In the genomic region with DNA sequence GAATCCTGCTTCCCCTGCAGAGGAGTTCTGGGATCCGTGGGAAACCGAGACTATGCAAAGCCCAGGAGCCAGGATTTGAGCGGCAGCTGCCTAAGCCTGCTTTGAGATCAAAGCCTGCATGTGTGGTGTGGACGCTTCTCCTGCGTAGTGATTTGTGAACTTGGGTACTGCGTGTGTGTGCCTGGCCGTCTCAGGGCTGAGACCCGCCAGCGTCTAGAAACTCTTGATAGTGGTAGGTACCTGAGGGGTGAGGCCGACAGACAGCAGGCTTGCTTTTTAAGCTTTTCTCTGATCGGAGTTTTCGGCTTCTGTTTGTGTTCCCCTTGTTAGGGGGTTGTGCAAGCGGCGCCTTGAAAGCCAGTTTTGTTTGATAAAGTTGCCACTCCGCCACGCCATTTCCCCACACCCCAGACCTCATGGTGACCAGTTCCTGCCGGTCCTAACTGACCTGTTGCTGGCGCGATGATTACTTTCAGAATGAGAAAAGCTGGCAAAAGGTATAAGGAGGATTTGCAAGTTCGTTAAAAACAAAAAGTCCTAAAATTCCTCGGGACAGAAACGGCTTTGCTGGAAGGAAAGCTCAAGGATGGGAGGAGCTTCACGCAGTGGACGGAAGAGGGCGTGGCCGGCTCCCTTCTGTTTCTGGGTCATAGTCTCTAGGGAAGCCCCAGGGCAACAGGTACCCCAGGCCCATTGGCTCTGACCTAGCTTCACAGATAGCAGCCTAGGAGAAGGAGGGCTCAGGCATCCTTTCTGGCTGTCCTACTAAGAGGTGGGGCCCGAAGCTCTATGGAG, we compare ENCODE assay signal across 8 mouse cellular contexts. TPM values are rescaled to one million over a fixed set of nuclear protein-coding genes. Genes with fewer than 3 reads are reported as not detected.
DNase-seq lines count a peak whose midpoint lies in the region; ATAC-seq and TF ChIP-seq lines count a peak whose summit lies in the region.

No protein-coding gene starts in this region.

- peaks cover 4% of the 10 kb centered on the region for H3K4me1 ChIP-seq in embryonic facial prominence, embryonic 11.5 days (ENCODE audit: control insufficient read depth, insufficient read depth, low read length)
- H3K4me1 ChIP-seq in heart, embryonic 15.5 days (replicated peaks): peaks cover 23% of the 10 kb centered on the region
- H3K4me1 ChIP-seq in megakaryocyte, embryonic 14.5 days: peaks cover 76% of the 10 kb centered on the region

- H3K4me2 ChIP-seq in embryonic facial prominence, embryonic 11.5 days (ENCODE audit: low read depth, low read length): peak overlapping the region; percentile 78
- H3K4me2 ChIP-seq in heart, embryonic 15.5 days: peak overlapping the region; percentile 88

- 2% methylated on average over 27 of the region's 27 CpGs for WGBS in embryonic facial prominence, embryonic 11.5 days
- 2% methylated on average over 27 of the region's 27 CpGs for WGBS in heart, embryonic 15.5 days

- peak overlapping the region; percentile 89 for H3K27ac ChIP-seq in gastrocnemius, adult 2 months
- no peak overlapping the region for H3K27ac ChIP-seq in embryonic facial prominence, embryonic 11.5 days (replicated peaks; ENCODE audit: low read depth, low read length)
- H3K27ac ChIP-seq in heart, embryonic 15.5 days: peak overlapping the region; percentile 70

- H3K9ac ChIP-seq in embryonic facial prominence, embryonic 11.5 days (replicated peaks; ENCODE audit: low read length): peak overlapping the region; percentile 62
- H3K9ac ChIP-seq in heart, embryonic 15.5 days: peak overlapping the region; percentile 66

- TF ChIP-seq CTCF in gastrocnemius, adult 2 months (IDR thresholded peaks at IDR 0.05): peak; percentile 13; the same call in 1 of the 2 replicates

- intact Hi-C loops in gastrocnemius, adult 2 months (cut with DNase I): no loop called here
- intact Hi-C loops in gastrocnemius, postnatal 14 days (cut with DNase I; ENCODE audit: low total_unique reads): no loop called here

- no peaks in the 10 kb centered on the region for H3K9me3 ChIP-seq in embryonic facial prominence, embryonic 11.5 days (replicated peaks; ENCODE audit: control insufficient read depth, low read length)
- no peaks in the 10 kb centered on the region for H3K9me3 ChIP-seq in heart, embryonic 15.5 days (replicated peaks)
- no peaks in the 10 kb centered on the region for H3K9me3 ChIP-seq in megakaryocyte, embryonic 14.5 days

- no peaks in the 10 kb centered on the region for H3K36me3 ChIP-seq in embryonic facial prominence, embryonic 11.5 days (replicated peaks; ENCODE audit: control insufficient read depth, insufficient read depth, low read depth, low read length)
- H3K36me3 ChIP-seq in heart, embryonic 15.5 days: no peaks in the 10 kb centered on the region
- H3K36me3 ChIP-seq in megakaryocyte, embryonic 14.5 days (replicated peaks; ENCODE audit: low read length): peaks cover 31% of the 10 kb centered on the region

- no peaks in the 10 kb centered on the region for H3K27me3 ChIP-seq in embryonic facial prominence, embryonic 11.5 days (ENCODE audit: control insufficient read depth, insufficient read depth, low read length)
- no peaks in the 10 kb centered on the region for H3K27me3 ChIP-seq in heart, embryonic 15.5 days
- no peaks in the 10 kb centered on the region for H3K27me3 ChIP-seq in megakaryocyte, embryonic 14.5 days (replicated peaks)

- peak overlapping the region; percentile 84 for H3K4me3 ChIP-seq in gastrocnemius, adult 2 months
- H3K4me3 ChIP-seq in embryonic facial prominence, embryonic 11.5 days (ENCODE audit: low read depth, low read length): peak overlapping the region; percentile 39
- peak overlapping the region; percentile 65 for H3K4me3 ChIP-seq in heart, embryonic 15.5 days
- H3K4me3 ChIP-seq in megakaryocyte, embryonic 14.5 days (replicated peaks): peak overlapping the region; percentile 100

- peak; percentile 41 for ATAC-seq in embryonic facial prominence, embryonic 11.5 days (replicated peaks; ENCODE audit: insufficient number of reproducible peaks, low FRiP score, low TSS enrichment, low read depth)
- ATAC-seq in heart, embryonic 15.5 days (replicated peaks; ENCODE audit: insufficient number of reproducible peaks, insufficient read depth, low FRiP score, low read depth): peak; percentile 48

- peak; percentile 59 for DNase-seq in gastrocnemius, adult 2 months
- no peak for DNase-seq in gastrocnemius, postnatal 14 days
- DNase-seq in embryonic facial prominence, embryonic 11.5 days (ENCODE audit: low spot score): peak; percentile 54
- peak; percentile 71 for DNase-seq in kidney, postnatal 14 days
- peak; percentile 39 to 47 for DNase-seq in spleen, postnatal 14 days (ENCODE audit: low spot score in 2 of 2)
- no peak for DNase-seq in layer of hippocampus, adult 18-20 months (ENCODE audit: low spot score in 2 of 2)

RNA-seq across cellular contexts. Expression of gene Mcat, which starts 0.5 kb away (rescaled TPM):
- 10 to 100 TPM; 18.6 to 23.8 TPM for total RNA-seq in gastrocnemius, adult 2 months (2021)
- 10 to 100 TPM; 20.4 to 21.9 TPM for total RNA-seq in gastrocnemius, postnatal 14 days (2021)
- polyA plus RNA-seq in embryonic facial prominence, embryonic 11.5 days (2014; fragmentation: Nextera tagmentation; extraction: Ambion mirVana): 40.3 and 42.5 TPM in 2 replicates
- 25.8 and 30.5 TPM in 2 replicates for polyA plus RNA-seq in heart, embryonic 15.5 days (2015; fragmentation: Nextera tagmentation; extraction: Ambion mirVana)
- 15.3 and 15.9 TPM in 2 replicates for polyA plus RNA-seq in megakaryocyte, embryonic 14.5 days (2012; ENCODE audit: insufficient read depth, low replicate concordance)
- 10 to 100 TPM; 21.8 to 29.3 TPM for total RNA-seq in layer of hippocampus, adult 18-20 months (2021)

RNA-seq across cellular contexts. Expression of gene Tspo, which starts 0.7 kb away (rescaled TPM):
- 10 to 100 TPM; 22.2 to 22.7 TPM for total RNA-seq in gastrocnemius, adult 2 months (2021)
- total RNA-seq in gastrocnemius, postnatal 14 days (2021): 10 to 100 TPM; 24.9 to 33.5 TPM
- polyA plus RNA-seq in embryonic facial prominence, embryonic 11.5 days (2014; fragmentation: Nextera tagmentation; extraction: Ambion mirVana): 24.7 and 32.5 TPM in 2 replicates
- 149 and 164 TPM in 2 replicates for polyA plus RNA-seq in heart, embryonic 15.5 days (2015; fragmentation: Nextera tagmentation; extraction: Ambion mirVana)
- 531 TPM in 2 replicates for polyA plus RNA-seq in megakaryocyte, embryonic 14.5 days (2012; ENCODE audit: insufficient read depth, low replicate concordance)
- 1 to 10 TPM; 6.7 to 8.5 TPM for total RNA-seq in layer of hippocampus, adult 18-20 months (2021)

RNA-seq across cellular contexts. Expression of gene Ttll12, which starts 30.9 kb away (rescaled TPM):
- 1 to 10 TPM; 3.4 to 4.9 TPM for total RNA-seq in gastrocnemius, adult 2 months (2021)
- total RNA-seq in gastrocnemius, postnatal 14 days (2021): 1 to 10 TPM; 6.3 to 8.3 TPM
- 48.6 and 54.4 TPM in 2 replicates for polyA plus RNA-seq in embryonic facial prominence, embryonic 11.5 days (2014; fragmentation: Nextera tagmentation; extraction: Ambion mirVana)
- 14.4 and 22.6 TPM in 2 replicates for polyA plus RNA-seq in heart, embryonic 15.5 days (2015; fragmentation: Nextera tagmentation; extraction: Ambion mirVana)
- polyA plus RNA-seq in megakaryocyte, embryonic 14.5 days (2012; ENCODE audit: insufficient read depth, low replicate concordance): 36.8 and 55.0 TPM in 2 replicates
- 10 to 100 TPM; 11.7 to 12.1 TPM for total RNA-seq in layer of hippocampus, adult 18-20 months (2021)

RNA-seq across cellular contexts. Expression of gene Bik, which starts 37.4 kb away (rescaled TPM):
- 1 to 10 TPM in 1 of 2 experiments, under 1 TPM in 1; 0.50 to 1.2 TPM for total RNA-seq in gastrocnemius, adult 2 months (2021)
- total RNA-seq in gastrocnemius, postnatal 14 days (2021): 1 to 10 TPM; 2.8 to 3.2 TPM
- 2.7 and 3.0 TPM in 2 replicates for polyA plus RNA-seq in embryonic facial prominence, embryonic 11.5 days (2014; fragmentation: Nextera tagmentation; extraction: Ambion mirVana)
- 24.0 and 24.5 TPM in 2 replicates for polyA plus RNA-seq in heart, embryonic 15.5 days (2015; fragmentation: Nextera tagmentation; extraction: Ambion mirVana)
- 3.1 and 3.5 TPM in 2 replicates for polyA plus RNA-seq in megakaryocyte, embryonic 14.5 days (2012; ENCODE audit: insufficient read depth, low replicate concordance)
- under 1 TPM; 0.43 to 0.47 TPM for total RNA-seq in layer of hippocampus, adult 18-20 months (2021)

RNA-seq across cellular contexts. Expression of gene Ttll1, which starts 53.4 kb away (rescaled TPM):
- total RNA-seq in gastrocnemius, adult 2 months (2021): 1 to 10 TPM; 2.5 to 3.8 TPM
- total RNA-seq in gastrocnemius, postnatal 14 days (2021): 1 to 10 TPM; 3.6 to 5.1 TPM
- 18.1 and 19.8 TPM in 2 replicates for polyA plus RNA-seq in embryonic facial prominence, embryonic 11.5 days (2014; fragmentation: Nextera tagmentation; extraction: Ambion mirVana)
- 22.9 and 23.4 TPM in 2 replicates for polyA plus RNA-seq in heart, embryonic 15.5 days (2015; fragmentation: Nextera tagmentation; extraction: Ambion mirVana)
- 8.3 TPM in 1 of 2 replicates, not detected in the other for polyA plus RNA-seq in megakaryocyte, embryonic 14.5 days (2012; ENCODE audit: insufficient read depth, low replicate concordance)
- 10 to 100 TPM; 36.0 to 38.5 TPM for total RNA-seq in layer of hippocampus, adult 18-20 months (2021)

Comparison
In these comparisons a context has a peak if more than half of its experiments do, and no peak if none do; other contexts are left out.
1. DNase-seq: peak in gastrocnemius, adult 2 months (single experiment), embryonic facial prominence, embryonic 11.5 days (single experiment), kidney, postnatal 14 days (single experiment) and spleen, postnatal 14 days (2 of 2); none in gastrocnemius, postnatal 14 days (single experiment) and layer of hippocampus, adult 18-20 months (0 of 2).
2. H3K4me3 ChIP-seq: peak in every context shown above with its lines; median percentile 100 in megakaryocyte, embryonic 14.5 days; 84 in gastrocnemius, adult 2 months; 65 in heart, embryonic 15.5 days; 39 in embryonic facial prominence, embryonic 11.5 days.